Mouse (Mus musculus) urinary bladder, postnatal 25 days (tissue): Measurements from ENCODE around the gene Lhx9.

ENCODE experiments used
- DNase-seq: peaks from one replicate; pipeline ENCODE4 v3.0.0; 2022; ENCODE audit warnings: low spot score

Lhx9 gene

DNA sequence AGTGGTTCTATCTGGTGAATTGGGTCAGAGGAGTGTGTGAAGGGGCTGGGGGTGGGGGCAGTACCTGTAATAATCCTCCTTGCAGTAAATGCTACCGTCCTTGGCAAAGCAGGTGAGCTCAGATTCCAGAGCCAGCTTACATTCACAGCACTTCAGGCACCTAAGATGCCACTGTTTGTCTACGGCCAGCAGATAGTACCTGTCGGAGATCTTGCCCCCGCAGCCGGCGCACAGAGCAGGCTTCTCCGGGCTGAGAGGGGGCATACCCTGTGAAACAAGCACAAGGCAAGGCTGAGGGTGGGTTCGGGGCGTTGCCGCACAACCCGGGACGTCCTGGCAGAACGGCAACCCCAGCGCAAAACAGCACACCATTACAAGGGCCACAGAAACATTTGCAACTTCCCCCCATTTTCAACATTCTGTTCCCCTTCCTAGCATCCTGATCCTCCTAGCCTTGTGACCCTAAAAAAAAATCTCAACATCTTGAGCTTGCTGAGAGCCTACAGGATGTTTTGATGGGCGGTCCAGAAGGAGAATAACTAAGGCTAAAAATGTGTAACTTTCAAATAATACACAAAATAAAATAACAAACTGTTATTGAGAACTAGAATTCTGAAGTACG, 8.5 kb downstream of the Lhx9 start:
- DNase-seq: no peak

DNA sequence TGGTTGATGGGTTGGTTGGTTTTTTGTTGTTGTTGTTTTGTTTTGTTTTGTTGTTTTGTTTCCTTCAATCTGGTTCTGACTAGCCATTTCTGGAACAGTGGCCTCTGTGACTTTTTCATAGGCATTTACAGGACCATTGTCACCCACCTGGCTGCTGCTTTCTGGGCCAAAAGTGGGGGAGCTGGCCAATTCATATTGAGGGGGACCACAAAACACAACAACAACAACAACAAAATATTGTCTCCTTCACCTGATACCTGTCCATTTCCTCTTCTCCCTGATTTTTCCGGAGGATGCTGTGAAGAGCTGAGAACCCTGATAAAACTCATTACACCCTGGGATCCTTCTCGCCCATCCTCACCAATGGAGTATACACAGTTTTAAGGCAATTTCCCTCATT, 9.1 kb downstream of the Lhx9 start:
- DNase-seq: no peak

DNA sequence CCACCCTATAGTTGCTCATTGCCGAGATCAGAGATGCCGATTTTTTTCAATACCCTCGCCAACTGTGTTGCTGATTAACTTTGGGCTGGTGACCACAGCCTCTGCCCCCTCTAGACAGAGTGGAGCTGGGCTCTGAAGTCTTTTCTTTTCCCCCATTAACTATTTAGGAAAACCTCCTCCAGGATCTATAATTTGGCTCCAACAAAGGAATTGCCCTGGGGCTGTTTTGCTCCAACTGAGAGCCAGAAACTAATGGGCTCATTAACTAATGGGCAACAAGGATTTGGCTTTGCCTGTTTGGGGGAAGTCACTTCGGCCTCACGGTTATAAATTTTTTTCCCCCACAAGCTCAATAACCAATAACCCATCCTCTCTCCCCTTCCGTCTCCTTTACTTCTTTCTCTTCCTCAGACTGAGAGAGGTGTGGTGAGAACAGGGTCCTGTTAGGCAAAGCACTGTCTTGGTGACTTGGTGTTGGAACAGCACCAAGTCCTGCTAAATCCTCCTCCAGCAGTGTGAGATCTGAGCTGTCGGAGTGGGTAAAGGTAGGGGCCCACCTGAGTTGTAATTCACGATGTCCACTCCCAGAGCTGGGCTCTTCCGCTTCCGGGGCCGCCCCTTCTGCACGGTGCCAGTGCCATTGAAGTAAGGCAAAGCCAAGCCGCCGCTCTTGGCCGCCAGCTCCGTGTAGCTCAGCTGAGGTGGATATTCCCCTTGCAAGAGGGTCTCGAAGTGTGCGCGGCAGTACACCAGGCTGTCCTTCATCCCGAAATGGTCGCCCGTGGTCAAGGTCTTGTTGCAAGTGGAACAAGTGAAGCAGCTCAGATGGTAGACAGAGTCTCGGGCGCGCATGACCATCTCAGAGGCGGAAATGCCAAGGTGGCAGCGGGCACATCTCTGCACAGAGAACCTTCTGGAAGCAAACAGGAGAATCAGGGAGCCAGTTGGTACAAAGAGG, 10.3 kb downstream of the Lhx9 start:
- DNase-seq: no peak

DNA sequence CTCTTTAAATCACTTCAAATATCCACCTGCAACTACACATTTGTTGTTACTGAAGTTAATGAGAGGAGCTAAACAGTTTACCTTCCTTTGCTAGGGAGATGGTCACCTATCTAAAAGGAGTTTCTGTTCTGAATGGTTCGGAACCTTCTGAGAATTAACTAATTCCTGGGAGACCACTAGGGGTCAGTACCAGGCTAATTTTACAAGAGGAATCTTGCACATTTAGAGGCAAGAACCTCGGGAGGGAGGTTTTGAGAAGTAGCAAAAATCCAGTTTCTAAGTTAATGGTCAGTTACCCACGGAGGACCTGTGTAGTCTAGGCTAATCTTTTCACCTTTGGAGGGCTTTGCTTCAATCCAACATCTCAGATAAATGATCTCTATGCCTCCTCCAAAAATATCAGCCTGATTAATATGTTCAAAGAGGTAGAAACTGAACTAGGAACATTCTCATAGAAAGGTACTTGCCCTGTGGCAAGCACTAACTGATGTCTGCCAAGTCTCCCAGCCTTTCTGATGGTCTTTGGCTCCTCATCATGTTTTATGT, 12.9 kb downstream of the Lhx9 start:
- no peak for DNase-seq

DNA sequence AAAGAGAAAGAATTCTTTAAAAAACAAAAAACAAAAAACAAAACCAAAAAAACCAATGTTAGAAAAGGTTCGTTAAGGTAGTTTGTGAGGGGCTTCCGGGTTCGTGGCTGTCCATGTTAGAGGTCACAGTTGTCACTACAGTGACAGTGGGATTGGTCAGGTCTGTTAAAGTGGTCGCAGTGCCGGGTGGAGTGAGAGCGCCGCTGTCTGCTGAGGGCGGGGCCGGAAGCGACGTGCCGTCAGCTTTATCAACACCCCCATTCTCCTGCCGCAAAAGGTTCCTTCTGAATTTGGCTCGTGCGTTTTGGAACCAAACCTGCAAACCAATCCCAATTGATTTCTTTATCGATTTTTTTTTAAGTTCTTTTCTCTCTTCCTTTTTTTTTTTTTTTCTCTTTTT, 17.1 kb downstream of the Lhx9 start:
- no peak for DNase-seq

DNA sequence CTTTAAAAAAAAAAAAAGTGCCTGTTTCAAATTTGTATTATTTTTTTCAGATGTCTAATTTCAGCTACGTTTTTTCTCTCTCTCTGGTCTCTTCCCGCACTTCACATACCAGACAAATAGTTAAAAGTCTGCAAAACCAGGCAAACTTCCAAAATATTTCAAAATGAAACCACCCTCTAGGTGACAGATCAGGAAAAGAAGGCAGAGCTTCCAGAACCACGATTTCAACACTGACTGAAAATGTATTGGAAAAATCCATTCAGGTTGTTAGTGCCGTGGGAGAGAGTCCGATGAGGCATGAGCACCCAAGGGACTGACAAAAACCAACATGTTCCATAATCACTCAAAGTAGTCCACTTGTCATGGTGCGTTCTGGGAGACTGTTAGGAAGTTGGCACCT, 21.5 kb downstream of the Lhx9 start:
- no peak for DNase-seq

DNA sequence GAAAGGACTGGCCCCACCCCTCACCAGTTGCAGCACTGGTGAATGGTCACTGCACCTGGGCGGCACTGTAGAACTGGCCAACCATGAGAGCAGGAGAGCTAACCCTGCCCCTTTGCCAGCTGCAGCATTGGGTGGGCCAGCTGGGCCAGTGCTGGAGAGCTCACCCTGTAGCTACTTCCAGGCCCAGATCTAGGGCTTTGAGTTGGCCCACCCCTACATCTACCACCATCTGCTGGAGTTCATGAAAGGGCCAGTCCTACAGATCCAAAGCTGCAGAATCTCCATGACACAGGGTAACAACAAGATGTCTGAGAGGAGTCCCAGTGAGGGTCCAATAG, 25.4 kb downstream of the Lhx9 start:
- DNase-seq: no peak

DNA sequence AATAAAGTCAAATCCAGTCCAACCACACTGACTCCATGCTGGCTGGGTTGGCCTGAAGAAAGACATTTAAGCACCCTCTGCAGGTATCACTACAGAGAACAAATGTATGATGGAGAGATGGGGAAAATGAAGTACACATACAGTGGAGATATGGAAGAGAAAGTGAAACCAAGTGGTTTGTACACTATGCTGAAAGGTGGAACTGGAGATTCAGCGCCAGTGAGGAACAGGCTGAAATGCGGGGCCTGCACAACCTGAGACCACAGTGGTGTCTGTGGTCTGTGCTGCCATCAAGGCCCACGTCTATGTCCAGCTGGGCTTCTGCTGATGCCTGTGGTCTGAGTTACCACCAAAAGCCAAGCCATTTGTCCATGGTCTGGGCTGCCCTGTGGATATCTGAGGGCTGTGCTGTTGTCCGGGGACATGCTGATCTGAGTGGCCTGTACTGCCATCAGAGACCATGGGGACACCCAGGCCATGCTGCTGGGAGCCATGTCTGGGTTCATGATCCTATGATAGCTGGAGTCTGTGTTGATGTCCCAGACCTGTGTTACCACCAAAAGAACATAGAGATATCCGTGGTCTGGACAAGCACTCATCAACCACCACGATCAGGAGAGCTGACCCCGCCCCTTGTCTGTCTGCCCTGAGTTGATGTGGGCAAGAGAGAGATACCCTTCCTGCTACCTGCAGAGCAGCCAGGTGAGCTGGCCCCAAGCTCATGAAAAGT, 26.0 kb downstream of the Lhx9 start:
- no peak for DNase-seq

DNA sequence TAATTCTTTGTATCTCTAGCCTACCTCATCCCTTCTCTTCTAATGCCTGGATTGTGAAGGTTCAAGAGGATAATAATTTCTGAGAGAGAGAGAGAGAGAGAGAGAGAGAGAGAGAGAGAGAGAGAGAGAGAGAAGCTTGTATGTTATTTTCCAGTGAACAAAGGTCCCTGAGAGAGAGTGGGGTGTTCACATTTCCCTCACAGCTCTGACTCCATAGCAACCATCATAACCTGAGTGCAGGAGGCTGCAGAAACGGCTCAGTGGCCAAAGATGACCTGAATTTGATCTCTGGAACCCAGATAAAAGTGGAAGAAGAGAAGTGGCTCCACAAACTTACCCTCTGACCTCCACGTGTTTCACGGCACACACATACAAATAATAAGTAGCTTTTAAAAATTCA, 46.6 kb downstream of the Lhx9 start:
- no peak for DNase-seq

DNA sequence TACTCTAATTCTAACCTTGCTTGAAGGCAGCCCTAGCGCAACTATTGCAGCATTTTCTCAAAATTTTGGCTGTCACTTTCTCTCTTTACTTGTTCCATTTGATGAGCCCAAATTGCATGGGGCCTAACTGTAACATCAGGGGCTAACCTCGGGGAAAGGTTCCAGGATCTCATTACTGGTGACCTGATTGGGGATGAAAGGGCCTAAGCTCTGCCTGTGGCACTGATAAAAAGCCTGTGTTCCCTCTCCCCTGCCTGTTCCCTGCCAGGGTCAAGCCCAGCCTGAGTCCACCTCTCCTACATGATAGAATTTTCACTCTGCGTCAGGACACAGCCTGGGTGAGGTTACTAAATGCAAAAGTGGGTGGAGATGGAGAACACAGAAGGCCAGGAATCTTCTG, 47.1 kb downstream of the Lhx9 start:
- DNase-seq: no peak

DNA sequence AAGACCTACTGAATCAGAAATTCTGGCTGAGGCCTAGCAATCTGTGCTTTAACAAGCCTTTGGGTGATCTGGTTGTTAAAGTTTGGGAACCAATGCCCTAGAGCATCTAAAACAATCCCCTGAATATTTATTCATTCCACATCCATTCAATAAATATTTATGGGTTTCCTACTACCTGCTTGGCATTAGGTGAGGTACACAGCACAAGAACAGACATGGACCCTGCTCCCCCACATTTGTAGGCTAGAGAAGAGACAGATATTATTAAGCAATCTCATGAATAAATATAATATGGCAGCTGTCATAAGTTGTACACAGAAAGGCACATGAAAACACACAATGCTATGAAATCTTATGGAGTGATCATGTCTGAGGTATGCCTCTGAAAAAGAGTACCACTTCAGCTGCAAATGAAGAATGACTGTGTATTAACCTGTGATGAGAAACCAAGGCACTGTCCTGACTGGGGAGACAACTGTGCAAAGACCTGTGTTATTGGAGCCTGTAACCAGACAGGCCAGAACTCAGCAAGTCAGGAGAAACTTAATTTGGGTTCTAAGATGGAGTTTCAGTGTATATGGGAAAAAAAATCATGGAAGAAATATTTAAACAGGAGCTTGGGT, 48.6 kb downstream of the Lhx9 start:
- DNase-seq: no peak

DNA sequence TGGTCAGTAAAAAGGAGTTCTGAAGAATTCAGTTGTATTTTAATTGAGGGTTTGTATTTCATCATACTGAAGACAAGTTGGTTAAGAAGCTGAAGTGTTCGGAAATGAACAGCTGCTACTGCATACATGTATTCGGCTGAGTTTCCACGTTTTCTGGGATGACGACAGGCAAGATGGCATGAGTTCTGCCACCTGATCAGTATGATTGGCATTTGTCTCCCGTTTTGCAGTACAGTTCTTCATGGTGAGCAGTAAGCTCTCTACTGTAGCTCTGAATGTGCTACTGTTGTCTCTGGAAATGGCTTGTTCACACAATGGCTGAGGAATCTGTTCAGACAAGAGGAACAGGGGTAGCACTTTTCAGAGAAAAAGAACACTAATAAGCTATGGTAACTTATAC, 50.3 kb downstream of the Lhx9 start:
- DNase-seq: no peak

DNA sequence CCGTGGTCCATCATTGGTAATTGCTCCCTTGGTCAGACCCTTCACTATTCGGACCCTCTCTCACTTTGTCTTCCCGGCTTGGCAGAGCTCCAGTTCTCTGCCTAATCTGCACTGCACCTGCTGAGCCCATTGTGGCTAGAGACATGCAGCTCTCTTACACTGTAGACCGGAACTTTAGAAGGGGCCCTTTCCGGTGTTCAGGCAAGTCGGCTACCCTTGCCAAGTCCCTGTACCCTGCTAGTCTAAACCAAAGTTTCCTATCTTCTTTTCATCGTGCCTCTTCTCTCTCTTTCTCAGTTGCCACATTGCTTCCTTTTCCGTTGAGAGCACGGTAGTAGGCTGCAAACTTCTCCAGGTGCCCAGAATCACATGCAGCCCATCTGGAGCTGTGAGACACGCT, 62.5 kb downstream of the Lhx9 start:
- no peak for DNase-seq

DNA sequence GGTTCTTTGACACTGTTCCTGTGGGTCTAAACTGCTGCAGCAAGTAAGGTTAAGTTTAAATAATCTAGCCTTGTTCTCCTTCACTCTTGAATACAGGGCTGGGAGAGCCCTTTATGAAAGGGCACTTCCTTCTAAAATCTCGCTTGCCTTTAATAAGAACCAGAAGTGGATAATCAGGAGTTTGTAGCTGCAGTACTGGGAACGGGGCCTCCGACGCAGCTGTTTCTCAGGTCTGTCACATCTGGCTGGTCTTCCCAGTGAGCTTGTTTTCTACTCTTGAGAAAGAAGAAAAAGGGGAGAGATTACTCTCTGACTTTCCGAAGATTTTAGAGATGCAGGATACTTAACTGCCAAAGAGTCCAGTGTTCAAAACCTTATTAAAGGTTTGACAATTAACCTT, 64.4 kb downstream of the Lhx9 start:
- no peak for DNase-seq
